Mouse (Mus musculus) adrenal gland, postnatal 14 days (tissue): ENCODE data around the gene Nubp1. TPM values are rescaled to one million over a fixed set of nuclear protein-coding genes. Genes with fewer than 3 reads are reported as not detected.

ENCODE experiments used
- DNase-seq: peaks from one replicate; pipeline ENCODE4 v3.0.0; 2021; ENCODE audit warnings: mixed read lengths
- total RNA-seq: library from RNA; stranded (reverse); gene quantifications from 2 replicates; pipeline ENCODE4 v1.2.3, GENCODE M21; 2021

Nubp1 gene
- total RNA-seq, 1 experiment from 2014 or later, result 23.1 TPM

DNA sequence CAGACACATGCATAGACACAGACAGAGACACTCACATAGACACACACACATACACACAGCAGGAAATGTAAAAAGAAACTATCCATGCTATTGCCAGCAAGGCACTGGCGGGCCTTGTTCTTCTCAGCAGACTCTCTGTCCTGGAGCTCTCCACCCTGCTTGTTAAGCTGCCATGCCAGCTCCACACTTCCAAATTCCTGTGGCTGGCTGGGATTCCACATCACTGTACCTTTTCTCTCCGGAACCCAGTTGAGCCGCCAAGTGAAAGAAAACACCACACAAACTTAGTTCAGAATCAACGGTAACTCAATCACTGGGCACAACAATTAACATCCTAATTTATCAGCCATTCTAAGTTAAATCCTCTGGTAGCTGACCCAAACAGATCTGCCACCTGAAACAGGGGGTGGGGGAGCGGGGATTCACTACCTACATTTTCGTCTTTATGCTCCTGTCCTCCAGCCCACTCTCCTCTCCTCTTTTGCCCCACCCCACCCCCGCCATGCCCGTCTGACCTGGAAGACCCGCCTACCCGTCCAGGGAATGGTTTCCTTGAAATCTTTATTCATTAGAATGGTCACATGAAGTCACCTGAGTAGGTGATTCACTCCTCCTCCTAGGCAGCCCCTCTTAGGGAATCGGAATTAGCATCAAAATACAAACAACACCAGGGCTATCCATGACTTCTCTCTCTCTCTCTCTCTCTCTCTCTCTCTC is 55.8 kb downstream of the Nubp1 start:
- no peak for DNase-seq

GRCm38 (mm10) chr16:10468201-10468600 is 56.5 kb downstream of the Nubp1 start:
- no peak for DNase-seq

GRCm38 (mm10) chr16:10471950-10472349 is 60.2 kb downstream of the Nubp1 start:
- DNase-seq, result no peak

Other genes with a start within 250 kb of the Nubp1 start
- gene Rpl39l, start 241.7 kb upstream of the Nubp1 start, total RNA-seq, result not detected in 2 replicates
- 0.26 and 0.74 TPM in 2 replicates for gene Atf7ip2, start 219.2 kb upstream of the Nubp1 start, total RNA-seq
- gene Emp2, start 98.0 kb upstream of the Nubp1 start, total RNA-seq, result 8.3 and 8.5 TPM in 2 replicates
- not detected in 2 replicates for gene Tekt5, start 16.5 kb upstream of the Nubp1 start, total RNA-seq
- 1.6 and 2.3 TPM in 2 replicates for gene Tvp23a, start 35.4 kb downstream of the Nubp1 start, total RNA-seq
- gene Ciita, start 68.1 kb downstream of the Nubp1 start, total RNA-seq, result 1.2 and 8.1 TPM in 2 replicates
- 16.7 and 17.4 TPM in 2 replicates for gene Dexi, start 131.1 kb downstream of the Nubp1 start, total RNA-seq
- 37.0 and 42.8 TPM in 2 replicates for gene Clec16a, start 133.4 kb downstream of the Nubp1 start, total RNA-seq